9 mouse cellular contexts compared by ENCODE assay signal in genomic region chr5:93180252-93180651, GRCm38 (mm10). TPM values are rescaled to one million over a fixed set of nuclear protein-coding genes. Genes with fewer than 3 reads are reported as not detected.
DNase-seq lines count a peak whose midpoint lies in the region; ATAC-seq and TF ChIP-seq lines count a peak whose summit lies in the region.
"Had no signal": no experiment of that assay in that cellular context is flagged by ENCODE, and none has a peak within 500 bp of the region (broad histone marks: within the 10 kb centered on the region; RNA-seq: fewer than 3 reads in every experiment).

No protein-coding gene starts in this region.

- H3K4me2 ChIP-seq in kidney, embryonic 14.5 days (replicated peaks; ENCODE audit: low read depth, low read length) = no peak overlapping the region

- H3K9ac ChIP-seq in kidney, embryonic 14.5 days (ENCODE audit: low read depth, low read length) = no peak overlapping the region

- peaks cover 59% of the 10 kb centered on the region for H3K36me3 ChIP-seq in kidney, embryonic 14.5 days (ENCODE audit: control insufficient read depth, insufficient read depth, low read length)

- peak in 1 of 2 experiments; percentile 24 for DNase-seq in cerebellum, adult 2 months
- no peak for DNase-seq in cerebellum, adult 11 months
- no peak for DNase-seq in kidney, postnatal 25 days
- peak; percentile 49 for DNase-seq in R1 (ENCODE audit: low read depth, low spot score)
- no peak for DNase-seq in yolk sac, embryonic 10.5 days (ENCODE audit: low spot score)
- DNase-seq in right cerebral cortex, postnatal 25 days = no peak
- DNase-seq: cerebellum, postnatal 25 days had no signal

- ATAC-seq in kidney, embryonic 14.5 days (ENCODE audit: low FRiP score, low TSS enrichment) = 0 out of 2 replicates have a peak, but pooled peaks have one; percentile 21
- peak; percentile 57; the same call in 1 of the 2 replicates for ATAC-seq in megakaryocyte, adult 5-6 weeks (ENCODE audit: poor library complexity, severe bottlenecking)

- H3K9me3 ChIP-seq in kidney, embryonic 14.5 days (ENCODE audit: control insufficient read depth, low read length) = no peaks in the 10 kb centered on the region

- H3K27me3 ChIP-seq in cerebellum, adult 2 months (ENCODE audit: control insufficient read depth, insufficient read depth, low read length) = no peaks in the 10 kb centered on the region
- H3K27me3 ChIP-seq in kidney, embryonic 14.5 days (ENCODE audit: control insufficient read depth, insufficient read depth, low read length) = no peaks in the 10 kb centered on the region

- H3K4me1 ChIP-seq in cerebellum, adult 2 months (ENCODE audit: control insufficient read depth, insufficient read depth, low read length) = no peaks in the 10 kb centered on the region
- H3K4me1 ChIP-seq in kidney, embryonic 14.5 days (ENCODE audit: control insufficient read depth, insufficient read depth, low read length) = no peaks in the 10 kb centered on the region

- no peak overlapping the region for H3K4me3 ChIP-seq in cerebellum, adult 2 months (replicated peaks; ENCODE audit: insufficient read depth, low read depth, low read length)
- no peak overlapping the region for H3K4me3 ChIP-seq in kidney, embryonic 14.5 days (ENCODE audit: low read length)

- H3K27ac ChIP-seq in cerebellum, adult 2 months (ENCODE audit: insufficient read depth, low read length) = no peak overlapping the region
- H3K27ac ChIP-seq in kidney, embryonic 14.5 days (ENCODE audit: low read depth, low read length) = no peak overlapping the region

- WGBS in cerebellum, adult 2 months = 31% methylated on average over 2 of the region's 2 CpGs
- 71% methylated on average over 2 of the region's 2 CpGs for WGBS in kidney, embryonic 14.5 days

- 0 out of 2 replicates have a peak, but pooled peaks have one; percentile 4 for TF ChIP-seq CTCF in cerebellum, adult 2 months (IDR thresholded peaks at IDR 0.05; ENCODE audit: borderline replicate concordance, insufficient read depth, low read depth, low read length)

- TF ChIP-seq POLR2A in cerebellum, adult 2 months (IDR thresholded peaks at IDR 0.05; ENCODE audit: borderline replicate concordance, insufficient read depth, low read length) = no peak

RNA-seq across cellular contexts. Expression of gene Ccni, which starts 26.0 kb away (rescaled TPM):
- 176 and 183 TPM in 2 replicates for polyA plus RNA-seq in cerebellum, adult 2 months (2012; rRNA removed)
- 132 and 159 TPM in 2 replicates for polyA plus RNA-seq in kidney, embryonic 14.5 days (2014; fragmentation: Nextera tagmentation; extraction: Ambion mirVana)
- 180 and 198 TPM in 2 replicates for total RNA-seq in megakaryocyte, adult 5-6 weeks (2015)
- 196 and 202 TPM in 2 replicates for total RNA-seq in megakaryocyte, adult 5-6 weeks (2017)

RNA-seq across cellular contexts. Expression of gene 2010109A12Rik, which starts 26.1 kb away (rescaled TPM):
- polyA plus RNA-seq in cerebellum, adult 2 months (2012; rRNA removed) = 0.76 and 0.84 TPM in 2 replicates
- 1.1 and 1.4 TPM in 2 replicates for polyA plus RNA-seq in kidney, embryonic 14.5 days (2014; fragmentation: Nextera tagmentation; extraction: Ambion mirVana)
- total RNA-seq in megakaryocyte, adult 5-6 weeks (2015) = 0.20 and 0.43 TPM in 2 replicates
- 0.94 and 3.7 TPM in 2 replicates for total RNA-seq in megakaryocyte, adult 5-6 weeks (2017)
